Mouse (Mus musculus) lung, adult 2 months (tissue): ENCODE data around the gene Ctdnep1.
A peak's percentile ranks its signal among the peaks of the same experiment; 100 is the strongest.

Experiments used
- CTCF ChIP-seq: fragments of 200-500 bp; IDR thresholded peaks from 2 replicates; pipeline ENCODE4 v1.5.1; 2011; ENCODE audit warnings: mild to moderate bottlenecking, low read length, control low read depth; ENCODE audit not compliant: insufficient read depth
- POLR2A ChIP-seq: fragments of 200-500 bp; IDR thresholded peaks from 2 replicates; pipeline ENCODE4 v1.6.1; 2011; ENCODE audit warnings: low read depth, mild to moderate bottlenecking, control low read depth, low read length, borderline replicate concordance; ENCODE audit errors: extremely low read depth

- TF ChIP-seq POLR2A = no peak
- 0 out of 2 replicates have a peak, but pooled peaks have one; percentile 12 for TF ChIP-seq CTCF
Observed at GRCm38 (mm10) chr11:69960616-69961015, 20.3 kb upstream of the Ctdnep1 start.
